Mouse (Mus musculus) liver, embryonic 14.5 days (tissue): ENCODE measurements at regions not wholly inside any gene's neighbourhood (a gene's known extent, or its start where the extent isn't known, plus 50 kb on each side); places are given as distances from the start of the nearest gene placed in this dataset.

Experiments used
- ATAC-seq: fragments of 200-750 bp; cut with Nextera tagmentation; 2 replicates; pipeline ENCODE4 v1.8.0; 2017; ENCODE audit warnings: moderate number of reproducible peaks, mild to moderate bottlenecking, moderate library complexity; ENCODE audit not compliant: insufficient read depth
- DNase-seq, 3 experiments: peaks; one replicate each; pipeline ENCODE4 v3.0.0-alpha.2; 2012 to 2013; ENCODE audit warnings: low read depth in 3 of 3, low spot score in 3 of 3
- H3K27ac ChIP-seq: fragments of 300-500 bp; sonication (generic); 2 replicates; pipeline ENCODE4 v1.5.1; 2014; ENCODE audit warnings: moderate library complexity, mild to moderate bottlenecking, control low read depth, inconsistent platforms
- H3K27me3 ChIP-seq: fragments of 300-500 bp; sonication (generic); 2 replicates; pipeline ENCODE4 v1.6.1; 2014; ENCODE audit warnings: mild to moderate bottlenecking, low read length, moderate library complexity; ENCODE audit not compliant: control insufficient read depth, insufficient read depth
- H3K36me3 ChIP-seq: fragments of 300-500 bp; sonication (generic); replicated peaks from 2 replicates; pipeline ENCODE4 v1.6.1; 2014; ENCODE audit warnings: low read depth; ENCODE audit not compliant: control insufficient read depth, insufficient read depth
- H3K4me1 ChIP-seq, 2 experiments: fragments of 200-500 bp in 1 of 2; fragments of 300-500 bp in 1 of 2; sonication (generic) in 1 of 2; replicated peaks; 2 replicates each; pipeline ENCODE4 v1.6.1; 2012 to 2014; ENCODE audit warnings: antibody characterized with exemption in 1 of 2, inconsistent platforms in 1 of 2, low read length in 1 of 2; ENCODE audit not compliant: control insufficient read depth in 2 of 2, insufficient read depth in 2 of 2
- H3K4me2 ChIP-seq: fragments of 300-500 bp; sonication (generic); 2 replicates; pipeline ENCODE4 v1.6.1; 2014; ENCODE audit warnings: low read depth, mild to moderate bottlenecking, control low read depth, moderate library complexity
- H3K4me3 ChIP-seq, 2 experiments: fragments of 200-500 bp in 1 of 2; fragments of 300-500 bp in 1 of 2; sonication (generic) in 1 of 2; 2 replicates each; pipeline ENCODE4 v1.5.1; 2012 to 2014; ENCODE audit warnings: low read depth in 2 of 2, low read length in 2 of 2, mild to moderate bottlenecking in 2 of 2, control low read depth in 1 of 2, inconsistent platforms in 1 of 2, moderate library complexity in 1 of 2; ENCODE audit not compliant: insufficient read depth in 1 of 2
- H3K9ac ChIP-seq: fragments of 300-500 bp; sonication (generic); replicated peaks from 2 replicates; pipeline ENCODE4 v1.6.1; 2014; ENCODE audit warnings: mild to moderate bottlenecking, control low read depth, moderate library complexity
- H3K9me3 ChIP-seq: fragments of 300-500 bp; sonication (generic); 2 replicates; pipeline ENCODE4 v1.6.1; 2016; ENCODE audit warnings: low read length, mixed read lengths; ENCODE audit not compliant: control insufficient read depth
- CTCF ChIP-seq: IDR thresholded peaks from 2 replicates; pipeline ENCODE4 v1.5.1; 2016; ENCODE audit warnings: antibody characterized with exemption, low read depth, control low read depth
- EP300 ChIP-seq: IDR thresholded peaks from 2 replicates; pipeline ENCODE4 v1.6.1; 2016; ENCODE audit warnings: antibody characterized with exemption, low read depth
- WGBS: fragments of 180-500 bp; shearing (Covaris S2); extraction: QIAGEN DNeasy Blood & Tissue Kit; methylation state at CpG from one replicate; pipeline ENCODE4 v1.1.7; 2014; ENCODE audit not compliant: insufficient replicate concordance; 5-methylcytosine and 5-hydroxymethylcytosine counted together

- Histone ChIP-seq H3K4me2 (no peak overlapping the region), H3K4me1 (peaks cover 0 to 2% of the 10 kb centered on the region in 2 experiments; a peak in 1 of 4 replicates), H3K9ac (no peak overlapping the region), H3K27me3 (no peaks in the 10 kb centered on the region), H3K4me3 (no peak overlapping the region), H3K36me3 (no peaks in the 10 kb centered on the region), H3K9me3 (no peaks in the 10 kb centered on the region), H3K27ac (no peak overlapping the region)
- DNase-seq = no peak
- ATAC-seq = no peak
- 18% methylated on average over 3 of the region's 3 CpGs for WGBS
- TF ChIP-seq EP300 = no peak
- TF ChIP-seq CTCF = no peak
These were observed 229.0 kb upstream of the Id2 start for GRCm38 (mm10) chr12:25325901-25326300.

GRCm38 (mm10) chr12:25323171-25323570 lies 226.2 kb upstream of the Id2 start:
- no peaks in the 10 kb centered on the region for H3K4me1 ChIP-seq
- TF ChIP-seq CTCF (no peak), EP300 (no peak)
- 48% methylated on average over 1 of the region's 1 CpGs for WGBS
- ATAC-seq = no peak
- DNase-seq = no peak
- H3K9me3 ChIP-seq = no peaks in the 10 kb centered on the region
- H3K4me3 ChIP-seq = no peak overlapping the region
- no peak overlapping the region for H3K27ac ChIP-seq
- H3K9ac ChIP-seq = no peak overlapping the region
- H3K36me3 ChIP-seq = no peaks in the 10 kb centered on the region
- H3K4me2 ChIP-seq = no peak overlapping the region
- H3K27me3 ChIP-seq = no peaks in the 10 kb centered on the region

GRCm38 (mm10) chr12:25320262-25320767 lies 223.4 kb upstream of the Id2 start:
- Histone ChIP-seq H3K9me3 (no peaks in the 10 kb centered on the region), H3K36me3 (no peaks in the 10 kb centered on the region), H3K4me3 (no peak overlapping the region), H3K4me2 (no peak overlapping the region), H3K9ac (no peak overlapping the region), H3K27ac (no peak overlapping the region), H3K27me3 (no peaks in the 10 kb centered on the region), H3K4me1 (0 out of 4 replicates have a peak, but pooled peaks cover 0 to 4% of the 10 kb centered on the region in 2 experiments)
- 60% methylated on average over 3 of the region's 3 CpGs for WGBS
- ATAC-seq (no peak), DNase-seq (no peak)
- TF ChIP-seq CTCF = no peak
- TF ChIP-seq EP300 = no peak

DNA sequence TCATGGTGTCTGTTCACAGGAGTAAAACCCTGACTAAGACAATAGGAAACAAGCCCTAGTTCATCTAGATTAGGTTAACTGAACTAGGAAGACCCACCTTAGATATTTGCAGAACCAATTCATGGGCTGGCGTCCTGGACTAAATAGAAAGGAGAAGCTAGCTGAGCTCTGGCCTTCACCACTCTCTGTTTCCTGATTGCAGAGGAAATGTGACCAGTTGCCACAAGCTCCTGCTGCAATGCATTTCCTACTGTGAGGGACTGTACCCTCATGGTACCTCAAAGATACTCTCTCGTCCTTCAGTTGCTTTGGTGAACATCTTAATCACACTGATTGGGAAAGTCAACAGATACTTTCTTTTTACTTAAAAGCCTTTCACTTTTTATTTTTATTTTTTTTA lies 222.9 kb upstream of the Id2 start:
- ATAC-seq (no peak), DNase-seq (no peak)
- Histone ChIP-seq H3K27me3 (no peaks in the 10 kb centered on the region), H3K27ac (no peak overlapping the region), H3K9me3 (no peaks in the 10 kb centered on the region), H3K4me1 (0 out of 4 replicates have a peak, but pooled peaks cover 0 to 4% of the 10 kb centered on the region in 2 experiments), H3K36me3 (no peaks in the 10 kb centered on the region), H3K4me2 (no peak overlapping the region), H3K4me3 (no peak overlapping the region), H3K9ac (no peak overlapping the region)
- TF ChIP-seq EP300 = no peak
- TF ChIP-seq CTCF = no peak
- 33% methylated on average over 2 of the region's 2 CpGs for WGBS

DNA sequence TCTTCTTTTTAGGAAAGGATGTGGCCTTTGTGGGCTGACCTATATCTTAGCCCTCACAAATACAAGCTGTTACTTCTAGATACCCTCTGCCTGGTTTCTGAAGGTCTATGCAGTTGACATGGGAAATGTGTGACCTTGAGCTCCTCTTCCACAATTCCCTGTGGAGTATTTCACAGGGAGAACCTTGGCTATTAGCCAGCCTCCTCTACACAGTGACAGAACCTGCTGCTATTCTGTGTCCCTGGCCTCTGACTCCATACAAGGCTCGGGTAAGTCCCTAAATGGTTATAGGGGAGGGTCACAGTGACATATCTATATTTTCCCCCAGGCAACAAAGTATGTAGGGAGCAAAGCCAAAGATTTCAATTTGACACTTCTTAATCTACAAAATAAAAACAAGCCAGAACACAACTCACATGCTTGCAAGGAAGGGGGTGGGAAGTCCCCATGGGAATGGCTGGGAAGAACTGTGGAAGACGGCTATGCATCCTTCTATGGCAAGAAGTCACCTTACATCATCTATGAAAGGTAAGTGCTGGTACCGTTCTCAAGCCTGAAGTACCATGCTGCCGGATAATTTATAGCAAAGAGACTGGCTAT lies 221.2 kb upstream of the Id2 start:
- H3K36me3 ChIP-seq = no peaks in the 10 kb centered on the region
- no peaks in the 10 kb centered on the region for H3K9me3 ChIP-seq
- no peak for TF ChIP-seq CTCF
- no peak for TF ChIP-seq EP300
- no peak overlapping the region for H3K4me3 ChIP-seq
- ATAC-seq (no peak), DNase-seq (no peak)
- H3K4me1 ChIP-seq = 0 out of 4 replicates have a peak, but pooled peaks cover 0 to 4% of the 10 kb centered on the region in 2 experiments
- no peak overlapping the region for H3K27ac ChIP-seq
- WGBS = 58% methylated on average over 4 of the region's 4 CpGs
- no peak overlapping the region for H3K4me2 ChIP-seq
- H3K9ac ChIP-seq = no peak overlapping the region
- no peaks in the 10 kb centered on the region for H3K27me3 ChIP-seq
